Mouse (Mus musculus) kidney, postnatal 10 days (tissue): ENCODE results near the gene Foxn2.
"Not testable (repeated sequence)": the region's sequence is repeated elsewhere in the genome, so short reads cannot be mapped to it uniquely, and the experiment has no call there.

Experiments used
- DNase-seq: peaks from one replicate; pipeline ENCODE4 v3.0.0; 2021; ENCODE audit warnings: mixed read lengths

Foxn2 gene

DNA sequence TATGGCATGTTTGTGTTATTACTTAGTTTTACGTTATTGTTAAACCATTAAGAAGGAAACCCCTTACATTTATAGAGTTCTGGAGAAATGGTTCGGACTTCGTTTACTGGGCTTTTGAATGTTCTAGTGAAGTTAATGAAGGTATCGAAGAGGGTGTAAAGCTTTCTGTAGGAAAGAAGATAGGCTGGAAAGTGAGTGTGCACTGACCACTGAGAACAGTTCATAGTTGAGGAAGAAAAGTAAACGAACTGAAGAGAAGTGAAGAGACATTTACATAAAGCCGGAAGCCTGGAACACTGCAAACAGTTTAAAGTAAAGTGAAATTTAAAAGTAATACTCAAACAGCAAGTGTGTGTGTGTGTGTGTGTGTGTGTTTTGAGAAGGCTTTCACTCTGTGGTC, 2.1 kb downstream of the Foxn2 start:
- no peak for DNase-seq

DNA sequence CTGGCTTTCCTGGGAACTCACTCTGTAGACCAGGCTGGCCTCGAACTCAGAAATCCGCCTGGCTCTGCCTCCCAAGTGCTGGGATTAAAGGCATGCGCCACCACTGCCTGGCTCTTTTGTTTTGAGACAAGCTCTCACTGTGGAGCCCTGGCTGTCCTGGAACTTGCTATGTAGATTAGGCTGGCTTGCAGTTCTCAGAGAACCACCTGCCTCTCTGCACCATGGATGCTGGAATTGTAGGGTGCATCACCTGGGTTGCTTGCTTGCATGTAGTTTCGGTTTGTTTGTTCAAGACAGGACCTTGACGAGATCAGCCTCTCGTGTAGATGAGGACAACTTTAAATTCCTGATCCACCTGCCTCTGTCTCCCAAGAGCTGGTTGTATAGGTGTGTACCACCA, 2.7 kb downstream of the Foxn2 start:
- no peak for DNase-seq

DNA sequence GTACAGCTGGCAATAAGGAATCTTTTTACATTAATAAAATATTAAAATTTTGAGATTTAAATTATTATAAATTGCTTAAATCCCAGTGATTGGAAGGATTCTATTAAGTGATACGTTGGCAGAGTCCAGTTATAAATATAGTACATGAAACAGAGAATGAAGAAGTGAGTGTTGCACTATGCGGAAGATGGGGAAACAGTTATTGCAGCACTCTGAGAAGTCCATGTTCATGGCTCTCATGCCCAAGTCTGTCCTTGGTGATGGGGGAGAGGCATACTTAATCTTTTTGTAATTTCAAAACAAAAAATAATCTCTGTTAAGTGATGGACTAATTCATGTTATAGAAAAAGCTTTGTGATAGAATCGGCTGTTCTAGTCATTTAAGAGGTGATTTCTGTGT, 17.6 kb downstream of the Foxn2 start:
- DNase-seq: no peak

DNA sequence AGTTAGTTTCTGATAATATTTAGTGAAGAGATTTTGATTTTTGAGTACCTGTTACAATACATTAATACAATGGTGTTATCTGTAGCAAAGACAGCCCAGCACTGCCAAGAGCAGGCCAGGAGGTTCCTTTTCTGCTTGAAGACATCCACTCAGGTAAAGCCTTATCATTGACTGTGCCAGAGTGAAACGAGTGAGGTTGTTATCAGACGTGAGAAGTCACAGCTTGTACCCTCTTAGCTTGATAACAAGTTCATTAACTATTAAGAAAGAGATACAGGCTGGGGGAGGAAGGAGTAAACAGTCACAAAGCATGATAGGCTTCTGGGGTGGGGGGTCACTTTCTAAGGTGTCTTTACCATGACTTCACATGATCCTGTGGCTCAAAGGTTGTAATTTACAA, 19.0 kb downstream of the Foxn2 start:
- DNase-seq: no peak

DNA sequence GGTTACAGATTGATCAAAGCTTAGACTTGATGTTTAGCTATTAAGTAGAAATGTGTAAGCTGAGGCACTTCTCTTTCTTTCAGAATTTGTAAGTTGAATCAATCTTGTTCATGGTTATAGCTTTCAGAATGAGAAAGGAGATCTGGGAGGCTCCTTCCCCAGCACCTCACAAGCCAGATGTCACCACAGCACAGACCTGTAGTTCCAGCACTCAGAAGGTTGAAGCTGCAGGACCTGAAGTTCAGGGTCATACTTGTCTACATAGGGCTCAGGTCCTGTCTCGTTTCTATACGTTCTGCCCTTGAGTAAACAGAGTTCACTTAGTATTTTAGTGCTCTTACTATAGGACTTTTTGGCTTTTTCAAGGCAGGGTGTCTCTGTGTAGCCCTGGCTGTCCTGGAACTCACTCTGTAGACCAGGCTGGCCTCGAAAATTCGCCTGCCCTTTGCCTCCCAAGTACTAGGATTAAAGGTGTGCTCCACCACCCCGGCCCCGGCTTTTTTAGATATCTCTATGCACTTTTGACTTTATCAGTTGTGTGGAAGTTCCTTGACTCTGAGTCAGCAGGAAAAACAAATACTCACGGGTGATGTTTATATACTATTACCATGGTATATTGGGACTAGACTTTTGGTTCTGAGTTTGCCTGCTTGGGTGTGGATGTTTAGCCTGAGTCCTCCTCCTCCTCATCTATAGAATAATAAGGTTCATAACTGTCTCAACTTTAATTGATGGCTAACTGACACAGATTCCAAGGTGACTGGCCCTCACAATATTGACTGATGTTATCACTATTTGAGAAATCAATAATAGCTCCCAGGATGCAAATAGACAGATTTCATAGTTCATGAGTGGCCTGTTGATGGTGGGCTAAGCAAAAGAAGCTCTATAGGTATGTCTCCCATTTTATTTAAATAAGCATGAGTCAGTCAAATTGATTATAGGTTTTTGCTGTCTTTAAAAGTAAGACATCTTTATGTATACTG, 19.7 kb downstream of the Foxn2 start:
- DNase-seq: no peak

DNA sequence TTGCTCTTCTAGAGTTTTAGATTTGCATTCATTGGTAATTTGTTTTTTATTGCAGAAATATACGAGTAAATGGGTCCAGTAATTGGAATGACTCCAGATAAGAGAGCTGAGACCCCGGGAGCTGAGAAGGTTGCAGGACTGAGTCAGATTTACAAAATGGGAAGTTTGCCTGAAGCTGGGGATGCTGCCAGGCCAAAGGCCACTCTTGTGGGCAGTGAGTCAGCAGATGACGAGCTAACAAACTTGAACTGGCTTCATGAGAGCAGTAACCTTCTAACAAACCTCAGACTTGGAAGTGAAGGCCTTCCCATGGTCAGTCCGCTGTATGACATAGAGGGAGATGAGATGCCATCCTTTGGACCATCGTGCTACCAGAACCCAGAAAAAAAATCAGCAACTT, 22.1 kb downstream of the Foxn2 start:
- peak; percentile 66 for DNase-seq

DNA sequence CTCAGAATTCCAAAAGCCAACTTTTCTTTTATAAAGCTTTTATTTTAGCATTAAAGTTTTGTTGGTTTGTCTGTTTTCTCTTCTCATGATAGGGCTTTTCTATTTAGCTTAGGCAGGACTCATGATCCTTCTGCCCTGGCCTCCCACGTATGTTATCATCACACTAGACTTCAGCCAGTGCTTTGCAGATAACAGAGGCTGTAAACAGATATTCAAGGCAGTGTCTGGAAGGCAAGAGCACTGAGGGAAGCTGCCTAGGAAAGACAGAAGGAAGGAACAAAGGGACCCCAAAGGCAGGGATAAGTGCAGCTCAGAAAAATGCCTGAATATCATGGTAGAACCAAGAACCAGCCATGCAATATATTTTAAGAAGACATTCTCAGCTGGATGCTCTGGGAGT, 26.1 kb downstream of the Foxn2 start:
- DNase-seq: no peak

DNA sequence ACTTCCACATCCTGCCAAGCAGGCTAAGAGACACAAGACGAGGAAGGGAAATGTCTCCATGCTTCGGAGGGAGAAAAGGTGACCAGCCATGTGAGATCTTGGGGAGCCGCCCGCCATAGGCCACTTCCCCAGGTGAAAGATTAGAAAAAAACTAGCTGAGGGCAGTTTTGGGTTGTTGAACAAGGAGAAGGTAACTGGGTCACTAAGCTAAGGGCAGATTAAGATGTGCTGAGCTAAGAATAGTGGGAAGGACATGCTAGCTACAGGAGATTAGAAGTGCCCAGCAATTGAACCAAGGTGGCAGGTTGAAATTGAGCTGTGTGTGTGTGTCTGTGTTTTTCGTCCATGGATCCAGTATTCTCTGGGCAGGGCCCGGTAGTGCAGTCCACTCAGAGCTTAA, 27.2 kb downstream of the Foxn2 start:
- DNase-seq: no peak

DNA sequence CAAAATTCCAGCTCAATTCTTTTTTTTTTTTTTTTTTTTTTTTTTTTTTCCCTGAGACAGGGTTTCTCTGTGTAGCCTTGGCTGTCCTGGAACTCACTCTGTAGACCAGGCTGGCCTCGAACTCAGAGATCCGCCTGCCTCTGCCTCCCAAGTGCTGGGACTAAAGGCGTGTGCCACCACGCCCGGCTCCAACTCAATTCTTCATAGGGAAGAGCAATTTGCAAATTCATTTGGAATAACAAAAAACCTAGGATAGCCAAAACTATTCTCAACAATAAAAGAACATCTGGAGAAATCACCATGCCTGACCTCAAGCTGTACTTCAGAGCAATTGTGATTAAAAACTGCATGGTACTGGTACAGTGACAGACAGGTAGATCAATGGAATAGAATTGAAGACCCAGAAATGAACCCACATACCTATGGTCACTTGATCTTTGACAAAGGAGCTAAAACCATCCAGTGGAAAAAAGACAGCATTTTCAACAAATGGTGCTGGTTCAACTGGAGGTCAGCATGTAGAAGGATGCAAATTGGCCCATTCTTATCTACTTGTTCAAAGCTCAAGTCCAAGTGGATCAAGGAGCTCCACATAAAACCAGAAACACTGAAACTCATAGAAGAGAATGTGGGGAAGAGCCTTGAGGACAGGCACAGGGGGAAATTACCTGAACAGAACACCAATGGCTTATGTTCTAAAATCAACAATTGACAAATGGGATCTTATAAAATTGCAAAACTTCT, 28.3 kb downstream of the Foxn2 start:
- DNase-seq: not testable (repeated sequence)

DNA sequence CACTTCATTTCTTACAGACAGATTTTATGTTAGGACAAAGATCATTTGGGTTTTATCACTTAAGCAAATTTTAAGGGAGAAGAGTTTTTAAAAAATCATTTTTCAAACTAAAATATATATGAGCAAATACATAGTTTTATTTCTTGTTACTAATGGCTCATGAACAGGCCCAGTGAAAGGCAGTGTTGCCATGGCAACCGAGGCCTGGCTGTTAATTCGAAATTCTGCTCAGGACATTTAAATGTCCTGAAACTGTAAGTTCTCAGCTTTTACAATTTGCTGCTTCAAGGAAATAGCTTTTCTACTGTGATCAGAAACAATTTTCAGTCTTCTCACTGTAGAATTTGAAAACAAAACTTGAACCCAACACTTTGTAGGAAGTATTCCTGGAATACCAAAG, 33.3 kb downstream of the Foxn2 start:
- peak; percentile 36 for DNase-seq

DNA sequence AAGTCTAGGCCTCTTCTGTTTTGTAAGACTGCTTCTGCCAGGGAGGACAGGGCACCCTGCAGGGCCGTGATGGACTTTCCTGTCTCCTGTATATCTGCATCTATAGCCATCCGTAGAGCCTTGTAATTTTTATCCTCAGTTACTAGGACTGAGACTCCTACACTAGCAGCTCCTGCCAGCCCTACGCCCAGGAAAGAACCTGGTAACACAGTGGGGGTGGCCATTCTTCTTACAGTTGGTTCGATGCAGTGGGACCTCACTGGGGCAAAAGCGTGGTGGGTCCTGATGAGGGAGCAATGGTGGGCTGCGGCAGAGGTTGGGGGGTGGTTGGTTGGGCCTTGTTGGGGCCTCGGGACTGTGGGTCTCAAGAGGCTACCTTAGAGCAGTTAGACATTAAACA, 36.7 kb downstream of the Foxn2 start:
- no peak for DNase-seq

DNA sequence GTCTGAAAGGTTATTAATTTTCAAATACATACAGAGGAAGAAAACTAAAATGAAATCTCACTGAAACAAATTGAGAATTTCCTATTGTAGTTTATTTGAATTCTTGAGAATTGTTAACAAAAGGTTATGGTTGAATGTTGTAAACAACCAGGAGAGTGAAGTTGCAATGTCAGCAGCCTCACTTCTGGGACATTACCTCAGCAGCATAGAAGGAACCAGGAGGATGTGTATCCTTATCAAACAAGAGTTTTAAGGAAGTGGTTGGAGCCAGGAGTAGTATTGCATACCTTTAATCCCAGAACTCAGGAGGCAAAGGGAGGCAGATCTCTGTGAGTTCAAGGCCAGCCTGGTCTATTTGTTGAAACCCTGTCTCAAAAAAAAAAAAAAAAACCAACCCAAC, 37.2 kb downstream of the Foxn2 start:
- DNase-seq: no peak

DNA sequence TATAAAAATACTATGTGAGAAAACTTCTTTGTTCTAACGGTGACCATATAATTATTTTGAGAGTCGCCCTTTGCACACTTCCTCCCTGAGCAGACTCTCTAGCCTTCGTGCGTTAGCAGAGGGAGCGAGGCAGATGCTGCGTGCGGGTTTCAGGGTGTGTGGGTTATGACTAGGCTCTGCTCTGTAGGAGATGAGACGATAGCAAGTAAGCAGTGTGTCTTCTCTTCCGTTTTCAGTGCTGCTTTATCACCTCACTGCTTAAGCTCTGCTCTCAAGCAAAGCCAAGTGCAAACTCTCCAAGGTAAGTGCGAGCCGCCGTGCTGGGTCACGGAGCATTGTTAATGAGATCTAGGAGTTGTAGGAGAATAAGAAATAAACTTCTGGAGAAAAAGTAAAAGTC, 38.5 kb downstream of the Foxn2 start:
- DNase-seq: no peak

DNA sequence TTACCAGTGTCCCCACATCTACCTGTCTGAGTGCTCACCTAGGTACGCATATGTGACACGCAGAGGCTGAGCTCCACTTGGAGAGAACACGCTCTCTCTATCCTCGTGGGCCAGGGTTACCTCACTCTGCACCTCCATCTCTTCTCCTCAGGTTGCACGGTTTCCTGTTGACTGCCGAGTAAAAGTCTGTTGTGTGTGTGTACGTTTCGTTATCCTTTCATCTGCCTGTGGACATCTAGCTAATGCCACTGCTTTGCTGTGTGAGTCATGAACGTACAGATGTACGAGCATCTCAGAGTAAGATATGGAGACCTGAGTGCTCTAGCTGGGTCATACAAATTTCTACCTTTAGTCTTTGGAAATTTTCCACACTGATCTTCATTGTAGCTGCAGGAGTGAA, 39.9 kb downstream of the Foxn2 start:
- no peak for DNase-seq

DNA sequence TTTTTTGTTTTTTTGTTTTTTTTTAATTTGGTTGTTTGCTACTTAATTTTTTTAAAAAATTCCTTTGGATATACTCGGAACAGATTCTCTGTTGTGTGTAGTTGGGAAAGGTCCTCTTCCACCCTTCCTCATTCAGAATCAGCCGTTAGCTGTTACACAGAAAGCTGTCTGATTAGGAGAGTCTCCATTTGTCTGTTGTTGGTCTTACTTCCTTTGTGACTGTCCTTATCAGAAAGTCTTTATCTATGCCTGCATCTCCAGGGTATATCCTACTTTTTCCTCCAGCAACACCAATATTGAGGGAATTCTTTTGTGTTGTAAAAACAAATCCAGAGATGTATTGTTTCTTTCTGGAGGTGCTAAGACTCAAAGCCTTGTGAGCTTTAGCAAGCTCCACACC, 40.6 kb downstream of the Foxn2 start:
- DNase-seq: no peak

DNA sequence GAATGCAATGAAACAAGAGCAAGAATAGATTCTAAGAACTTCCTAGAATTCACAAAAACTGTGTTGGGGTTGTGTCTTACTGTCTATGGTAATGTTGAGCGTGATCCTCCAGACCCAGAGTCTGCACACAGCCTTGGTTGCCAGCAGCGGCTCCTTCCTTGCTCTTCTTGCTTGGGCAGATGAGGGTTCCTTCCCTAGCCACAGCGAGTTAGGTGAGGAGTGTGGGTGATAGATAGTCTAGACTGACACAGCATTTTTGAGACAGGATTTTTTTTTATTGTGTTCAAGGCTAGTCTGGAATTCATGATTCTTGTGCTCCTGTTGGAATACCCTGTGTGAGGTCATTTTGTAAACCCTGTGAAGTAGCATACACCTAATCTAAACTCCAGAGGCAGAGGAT, 41.1 kb downstream of the Foxn2 start:
- DNase-seq: no peak

DNA sequence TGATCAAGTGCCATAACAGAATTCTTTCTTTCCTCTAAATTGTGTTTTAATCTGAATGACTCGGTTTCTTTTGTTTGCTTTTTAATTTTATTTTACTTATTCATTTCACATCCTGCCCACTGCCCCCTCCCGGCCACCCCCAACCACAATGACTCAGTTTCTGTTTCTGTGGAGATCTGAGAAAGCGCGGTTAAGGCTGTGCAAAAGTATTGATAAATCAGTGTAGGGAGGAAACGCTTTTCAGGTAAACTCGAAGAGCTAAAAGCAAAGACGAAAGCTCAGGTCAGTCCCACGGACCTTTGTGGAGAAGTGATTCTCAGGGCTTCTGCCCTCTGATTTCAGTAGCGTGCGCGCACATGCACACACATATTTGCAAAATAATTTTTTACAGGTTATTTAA, 44.0 kb downstream of the Foxn2 start:
- DNase-seq: no peak

DNA sequence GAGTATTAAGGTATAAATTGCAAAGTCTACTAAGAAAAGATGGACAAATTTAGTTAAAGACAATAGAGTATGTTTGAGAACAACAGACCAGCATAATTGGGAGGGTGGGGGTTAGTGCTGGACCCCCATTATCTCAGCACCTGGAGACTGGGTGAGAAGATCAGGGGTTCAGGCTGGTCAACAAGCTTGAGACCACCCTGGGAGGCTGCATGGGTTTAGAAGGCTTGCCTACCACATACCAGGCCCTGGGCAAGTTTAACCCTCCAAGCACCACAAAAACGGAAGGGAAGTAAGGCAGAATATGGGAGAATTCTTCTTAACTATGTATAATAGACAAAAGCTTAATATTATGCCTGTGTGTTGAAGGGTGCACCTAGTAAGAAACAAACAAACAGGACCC, 44.4 kb downstream of the Foxn2 start:
- no peak for DNase-seq

DNA sequence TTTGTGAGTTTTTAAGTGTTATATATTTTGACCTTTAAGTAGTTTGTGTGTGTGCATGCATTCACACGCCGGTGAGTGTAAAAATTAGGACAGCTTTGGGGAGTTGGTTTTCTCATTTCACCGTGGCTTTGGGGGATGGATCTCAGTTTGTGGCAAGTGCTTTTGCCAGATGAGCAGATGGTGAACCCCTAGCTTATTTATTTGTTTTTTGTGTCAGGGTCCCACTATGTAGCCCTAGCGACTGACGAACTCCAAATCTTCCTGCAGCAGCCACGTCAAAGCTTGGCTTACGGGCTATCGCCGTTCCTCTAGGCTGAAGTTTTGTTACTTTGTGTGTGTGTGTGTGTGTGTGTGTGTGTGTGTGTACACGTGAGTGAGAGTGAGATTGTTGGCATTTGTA, 50.0 kb downstream of the Foxn2 start:
- no peak for DNase-seq

DNA sequence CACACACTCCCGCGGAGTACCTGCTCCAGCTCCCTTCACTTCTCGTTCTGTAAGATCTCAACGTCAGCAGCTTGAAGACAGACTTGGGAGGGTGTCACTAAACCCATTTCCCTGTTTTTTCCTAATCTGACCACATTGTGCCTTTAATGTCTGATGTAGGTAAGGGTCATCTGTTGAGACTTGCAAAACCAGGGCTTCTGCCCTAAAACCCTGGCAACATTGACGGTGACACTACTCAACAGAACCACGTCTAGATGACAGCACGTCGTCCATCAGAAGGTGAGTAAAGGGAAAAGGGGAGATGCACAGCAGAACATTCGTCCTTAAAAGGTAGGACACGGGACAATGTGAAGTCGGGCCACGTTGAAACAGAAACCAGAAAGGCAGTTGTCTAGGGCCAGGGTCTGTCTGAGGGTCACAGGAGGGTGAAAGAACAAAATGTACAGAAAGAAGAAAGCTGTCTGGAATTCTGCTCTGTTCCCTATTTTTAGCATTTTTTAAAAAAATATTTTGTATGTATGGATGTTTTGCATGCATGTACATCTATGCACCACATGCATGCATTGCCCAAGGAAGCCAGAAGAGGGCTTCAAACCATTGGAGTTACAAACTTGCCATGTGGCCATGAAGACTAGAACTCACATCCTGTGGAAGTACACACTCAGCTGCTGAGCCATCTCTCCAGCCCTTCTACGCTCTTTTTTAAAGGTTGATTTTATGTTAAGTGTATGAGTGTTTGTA, 51.0 kb downstream of the Foxn2 start:
- DNase-seq: no peak

DNA sequence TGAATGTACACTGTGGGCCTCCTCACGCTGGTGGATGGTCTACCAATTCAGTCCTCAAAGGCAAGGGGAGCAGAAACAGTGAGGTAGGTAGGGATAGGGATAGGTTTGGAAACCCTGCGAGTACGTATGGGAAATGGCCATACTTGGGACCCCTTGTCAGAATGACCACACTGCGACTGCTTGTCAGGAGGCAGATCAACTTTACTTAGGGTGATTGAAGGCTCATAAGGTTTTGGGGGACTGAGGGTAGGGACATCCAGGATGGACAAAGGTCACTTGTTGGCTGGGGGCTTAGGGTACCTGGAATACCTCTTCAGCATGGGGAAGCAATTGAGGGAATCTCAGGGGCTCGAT, 51.6 kb downstream of the Foxn2 start:
- DNase-seq: no peak

DNA sequence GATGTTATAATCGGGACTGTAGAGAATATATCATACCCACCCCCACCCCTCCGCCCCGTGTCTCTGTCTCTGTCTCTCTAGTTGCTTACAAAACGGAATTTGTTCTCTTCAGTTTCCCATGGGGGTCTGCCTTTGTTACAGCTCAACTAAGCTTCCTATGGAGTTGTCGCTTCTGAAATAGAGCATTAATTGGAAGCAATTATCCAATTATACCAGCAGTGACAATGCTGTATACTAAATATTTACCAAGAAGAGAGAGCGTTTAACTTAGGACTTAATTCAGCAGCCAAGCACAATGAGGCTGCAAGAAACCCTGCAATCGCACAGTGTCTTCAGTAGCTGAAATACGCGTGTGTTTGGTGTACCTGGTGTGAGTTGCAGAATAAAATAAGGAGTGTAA, 53.0 kb downstream of the Foxn2 start:
- DNase-seq: no peak

DNA sequence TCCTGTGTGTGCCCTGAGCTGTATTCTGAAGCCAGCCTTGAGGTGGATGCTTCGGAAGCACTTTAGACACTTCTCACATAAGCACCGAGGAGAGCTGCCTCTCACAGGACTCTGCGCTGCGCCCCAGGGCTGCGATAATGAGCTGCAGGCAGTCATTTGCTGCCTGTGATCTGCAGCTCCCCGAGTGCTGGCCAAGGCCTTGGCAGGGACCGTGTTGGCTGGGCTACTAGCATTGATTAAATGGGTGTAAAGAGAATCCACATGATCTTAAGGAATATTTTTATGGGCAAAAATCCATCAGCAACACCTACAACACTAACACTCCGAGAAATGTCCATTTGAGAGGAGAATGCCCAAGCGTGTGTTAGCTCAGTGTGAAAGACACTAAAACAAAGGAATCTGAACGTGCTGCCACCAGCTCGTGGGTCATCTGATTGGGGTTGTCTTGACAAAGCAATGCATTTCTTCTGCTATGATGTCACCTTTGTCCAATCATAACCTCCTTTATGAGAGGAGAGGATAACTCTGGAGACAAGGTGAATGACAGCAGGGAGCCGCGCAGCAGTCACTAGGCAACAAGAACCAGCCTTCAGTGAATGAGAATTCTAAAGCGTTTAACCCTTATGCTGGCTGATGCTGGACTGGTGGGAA, 53.7 kb downstream of the Foxn2 start:
- DNase-seq: no peak
